Mouse (Mus musculus) stomach, embryonic 16.5 days (tissue): ENCODE data around the gene Hfe2. TPM values are rescaled to one million over a fixed set of nuclear protein-coding genes. Genes with fewer than 3 reads are reported as not detected.

Source experiments
- ATAC-seq: fragments of 200-750 bp; cut with Nextera tagmentation; 2 replicates; pipeline ENCODE4 v1.8.0; 2017; ENCODE audit warnings: moderate number of reproducible peaks, moderate TSS enrichment; ENCODE audit not compliant: insufficient read depth, low FRiP score
- H3K27ac ChIP-seq: fragments of 300-500 bp; sonication (generic); 2 replicates; pipeline ENCODE4 v1.5.1; 2014; ENCODE audit warnings: low read length
- H3K27me3 ChIP-seq: fragments of 300-500 bp; sonication (generic); 2 replicates; pipeline ENCODE4 v1.6.1; 2014; ENCODE audit warnings: low read length, control low read depth, mixed read lengths; ENCODE audit not compliant: control insufficient read depth, insufficient read depth
- H3K36me3 ChIP-seq: fragments of 300-500 bp; sonication (generic); 2 replicates; pipeline ENCODE4 v1.6.1; 2014; ENCODE audit warnings: low read length; ENCODE audit not compliant: control insufficient read depth, insufficient read depth
- H3K4me1 ChIP-seq: fragments of 300-500 bp; sonication (generic); 2 replicates; pipeline ENCODE4 v1.6.1; 2014; ENCODE audit warnings: low read length, control low read depth, mixed read lengths; ENCODE audit not compliant: control insufficient read depth, insufficient read depth
- H3K4me2 ChIP-seq: fragments of 300-500 bp; sonication (generic); 2 replicates; pipeline ENCODE4 v1.6.1; 2014; ENCODE audit warnings: low read depth, low read length, mixed read lengths
- H3K4me3 ChIP-seq: fragments of 300-500 bp; sonication (generic); replicated peaks from 2 replicates; pipeline ENCODE4 v1.5.1; 2014; ENCODE audit warnings: mild to moderate bottlenecking, low read length
- H3K9ac ChIP-seq: fragments of 300-500 bp; sonication (generic); 2 replicates; pipeline ENCODE4 v1.6.1; 2014; ENCODE audit warnings: low read length
- H3K9me3 ChIP-seq: fragments of 300-500 bp; sonication (generic); replicated peaks from 2 replicates; pipeline ENCODE4 v1.6.1; 2016; ENCODE audit warnings: low read length, control low read depth; ENCODE audit not compliant: control insufficient read depth
- WGBS: fragments of 180-500 bp; shearing (Covaris S2); extraction: QIAGEN DNeasy Blood & Tissue Kit; methylation state at CpG from one replicate; pipeline ENCODE4 v1.1.7; 2014; 5-methylcytosine and 5-hydroxymethylcytosine counted together
- polyA plus RNA-seq: library from polyadenylated mRNA; unstranded; fragments of >200 nt; fragmentation: Nextera tagmentation; extraction: Ambion mirVana; gene quantifications from 2 replicates; pipeline ENCODE4 v1.2.1, GENCODE M21; 2015

Gene Hfe2
- polyA plus RNA-seq, 1 experiment from 2014 or later: 3.8 TPM

DNA sequence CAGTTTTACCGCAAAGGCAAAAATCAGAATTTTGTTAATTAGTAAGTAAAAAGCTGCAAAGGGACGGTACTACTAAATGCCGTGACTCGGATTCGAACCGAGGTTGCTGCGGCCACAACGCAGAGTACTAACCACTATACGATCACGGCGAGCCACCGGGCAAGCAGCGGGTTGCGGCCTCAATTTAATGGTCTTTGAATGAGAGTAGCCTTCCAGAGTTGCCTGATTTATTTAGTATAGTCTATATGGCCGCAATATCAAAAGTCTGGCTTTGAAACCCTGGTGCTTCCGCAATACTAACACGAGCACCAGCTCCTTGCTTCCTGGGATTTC is 24.7 kb upstream of the Hfe2 start:
- ATAC-seq: peak; percentile 79
- no peaks in the 10 kb centered on the region for H3K36me3 ChIP-seq
- 0% methylated on average over 17 of the region's 17 CpGs for WGBS

DNA sequence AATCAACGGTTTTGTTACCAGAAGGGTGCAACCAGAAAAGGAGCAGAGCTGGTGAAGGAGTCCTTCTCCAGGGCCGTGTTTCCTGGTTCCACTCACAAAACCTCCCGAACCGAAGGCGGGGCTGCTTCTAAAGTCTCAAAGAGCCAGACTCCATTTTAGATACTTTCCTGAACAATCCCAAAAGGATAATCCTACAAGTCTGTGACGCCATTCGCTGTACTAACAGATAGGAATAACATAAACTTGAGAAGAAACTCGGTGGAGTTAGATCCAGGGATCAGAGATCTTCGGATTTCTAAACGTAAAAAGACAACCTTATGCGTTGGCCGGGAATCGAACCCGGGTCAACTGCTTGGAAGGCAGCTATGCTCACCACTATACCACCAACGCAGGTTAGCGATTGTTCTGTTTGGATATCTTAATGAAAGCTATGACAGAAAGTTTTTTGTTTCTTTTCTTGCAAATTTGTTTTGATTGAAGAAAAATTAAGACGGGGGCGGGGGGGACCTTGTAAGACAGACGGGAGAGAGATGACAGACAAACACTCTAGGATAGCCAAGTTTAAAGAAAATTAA is 24.2 kb upstream of the Hfe2 start:
- peak overlapping the region; percentile 72 for H3K4me3 ChIP-seq
- H3K9me3 ChIP-seq: no peaks in the 10 kb centered on the region
- 0% methylated on average over 19 of the region's 19 CpGs for WGBS
- ATAC-seq: peak; percentile 73
- no peaks in the 10 kb centered on the region for H3K27me3 ChIP-seq
- H3K4me2 ChIP-seq: peak overlapping the region; percentile 96
- peak overlapping the region; percentile 92 for H3K27ac ChIP-seq
- H3K9ac ChIP-seq: peak overlapping the region; percentile 74
- no peaks in the 10 kb centered on the region for H3K36me3 ChIP-seq
- H3K4me1 ChIP-seq: peaks cover 4% of the 10 kb centered on the region; the same call in 1 of the 2 replicates

More for the DNA sequence above, 24.7 kb upstream of the Hfe2 start:
- Histone ChIP-seq H3K9me3 (no peaks in the 10 kb centered on the region), H3K27ac (peak overlapping the region; percentile 96), H3K4me2 (peak overlapping the region; percentile 96), H3K4me3 (peak overlapping the region; percentile 72), H3K27me3 (no peaks in the 10 kb centered on the region), H3K9ac (peak overlapping the region; percentile 75), H3K4me1 (peaks cover 4% of the 10 kb centered on the region; the same call in 1 of the 2 replicates)

GRCm38 (mm10) chr3:96501391-96502115 is 23.4 kb upstream of the Hfe2 start:
- Histone ChIP-seq H3K9ac (peak overlapping the region; percentile 76), H3K4me3 (peak overlapping the region; percentile 72), H3K4me1 (peaks cover 4% of the 10 kb centered on the region; the same call in 1 of the 2 replicates), H3K36me3 (no peaks in the 10 kb centered on the region), H3K27ac (peak overlapping the region; percentile 92), H3K4me2 (peak overlapping the region; percentile 96), H3K27me3 (no peaks in the 10 kb centered on the region), H3K9me3 (no peaks in the 10 kb centered on the region)
- peak; percentile 77 for ATAC-seq
- under 1% methylated on average over 32 of the region's 32 CpGs for WGBS

- no peaks in the 10 kb centered on the region for H3K9me3 ChIP-seq
- H3K4me3 ChIP-seq: peak overlapping the region; percentile 72
- H3K9ac ChIP-seq: peak overlapping the region; percentile 76
- H3K27me3 ChIP-seq: no peaks in the 10 kb centered on the region
- WGBS: under 1% methylated on average over 19 of the region's 19 CpGs
- H3K4me2 ChIP-seq: peak overlapping the region; percentile 96
- no peak for ATAC-seq
- no peaks in the 10 kb centered on the region for H3K36me3 ChIP-seq
- H3K27ac ChIP-seq: peak overlapping the region; percentile 92
- peaks cover 4% of the 10 kb centered on the region; the same call in 1 of the 2 replicates for H3K4me1 ChIP-seq
These were observed 22.5 kb upstream of the Hfe2 start for GRCm38 (mm10) chr3:96502181-96503082.

- ATAC-seq: no peak
- H3K9me3 ChIP-seq: no peaks in the 10 kb centered on the region
- under 1% methylated on average over 7 of the region's 7 CpGs for WGBS
- H3K27ac ChIP-seq: no peak overlapping the region
- H3K36me3 ChIP-seq: no peaks in the 10 kb centered on the region
- H3K4me2 ChIP-seq: peak overlapping the region; percentile 96
- peaks cover 4% of the 10 kb centered on the region; the same call in 1 of the 2 replicates for H3K4me1 ChIP-seq
- H3K4me3 ChIP-seq: peak overlapping the region; percentile 72
- peak overlapping the region; percentile 76 for H3K9ac ChIP-seq
- no peaks in the 10 kb centered on the region for H3K27me3 ChIP-seq
These were observed 21.9 kb upstream of the Hfe2 start for GRCm38 (mm10) chr3:96503083-96503450.

GRCm38 (mm10) chr3:96503946-96504345 is 21.0 kb upstream of the Hfe2 start:
- H3K27ac ChIP-seq: no peak overlapping the region
- H3K4me2 ChIP-seq: no peak overlapping the region
- no peaks in the 10 kb centered on the region for H3K27me3 ChIP-seq
- 56% methylated on average over 4 of the region's 4 CpGs for WGBS
- no peak for ATAC-seq
- H3K4me3 ChIP-seq: no peak overlapping the region
- no peak overlapping the region for H3K9ac ChIP-seq
- no peaks in the 10 kb centered on the region for H3K9me3 ChIP-seq
- peaks cover 4% of the 10 kb centered on the region; the same call in 1 of the 2 replicates for H3K4me1 ChIP-seq
- H3K36me3 ChIP-seq: no peaks in the 10 kb centered on the region

DNA sequence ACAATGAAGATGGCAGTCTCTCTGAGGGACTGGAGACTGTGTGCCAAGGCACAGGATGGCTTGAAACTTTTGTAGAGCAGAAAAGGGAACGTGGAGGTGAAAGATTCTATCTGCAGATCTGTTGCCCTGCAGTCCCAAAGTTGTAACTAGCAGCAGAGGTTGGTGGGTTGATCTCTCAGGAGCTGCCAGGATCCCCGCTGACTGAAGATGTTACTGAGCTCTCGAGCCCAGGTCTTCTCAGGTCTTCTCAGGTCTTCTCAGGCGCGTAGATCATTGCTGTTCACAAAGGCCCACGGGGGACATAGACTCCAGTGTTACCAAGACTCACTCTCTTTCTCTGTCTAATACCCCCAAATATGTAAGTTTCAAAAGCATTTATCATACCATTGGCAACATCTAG is 20.0 kb upstream of the Hfe2 start:
- Histone ChIP-seq H3K36me3 (no peaks in the 10 kb centered on the region), H3K9ac (no peak overlapping the region), H3K27me3 (no peaks in the 10 kb centered on the region), H3K4me3 (no peak overlapping the region), H3K4me1 (peaks cover 4% of the 10 kb centered on the region; the same call in 1 of the 2 replicates), H3K4me2 (no peak overlapping the region), H3K9me3 (no peaks in the 10 kb centered on the region), H3K27ac (no peak overlapping the region)
- 87% methylated on average over 6 of the region's 6 CpGs for WGBS
- ATAC-seq: no peak

DNA sequence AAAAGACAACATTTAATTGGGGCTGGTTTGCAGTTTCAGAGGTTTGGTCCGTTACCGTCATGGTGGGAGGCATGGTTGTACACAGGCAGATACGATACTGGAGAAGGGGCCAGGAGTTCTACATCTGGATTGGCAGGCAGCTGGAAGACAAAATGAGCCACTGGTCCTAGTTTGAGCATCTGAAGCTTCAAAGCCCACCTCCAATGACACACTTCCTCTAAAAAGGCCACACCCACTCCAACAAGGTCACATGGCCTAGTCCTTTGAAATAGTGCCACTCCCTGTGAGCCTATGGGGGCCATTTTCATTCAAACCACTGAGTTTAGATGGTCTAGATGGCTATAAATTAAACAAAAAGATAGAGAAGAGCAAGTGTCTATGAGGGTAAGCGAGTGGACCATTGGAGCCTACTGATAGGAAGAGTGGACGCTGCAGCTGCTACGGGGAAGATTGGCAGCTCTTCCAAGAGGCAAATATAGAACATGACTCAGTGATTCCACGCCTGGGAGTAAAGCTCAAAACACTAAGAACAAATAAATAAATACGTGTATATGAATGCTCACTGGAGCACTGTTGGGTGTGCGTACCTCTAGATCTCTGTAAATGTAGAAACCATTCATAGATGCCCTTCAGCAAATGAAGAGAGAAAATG is 18.4 kb upstream of the Hfe2 start:
- 94% methylated on average over 9 of the region's 9 CpGs for WGBS
- ATAC-seq: no peak

More for the DNA sequence above, 18.4 kb upstream of the Hfe2 start:
- H3K36me3 ChIP-seq: no peaks in the 10 kb centered on the region
- no peak overlapping the region for H3K27ac ChIP-seq
- H3K4me3 ChIP-seq: no peak overlapping the region
- no peaks in the 10 kb centered on the region for H3K9me3 ChIP-seq
- H3K4me1 ChIP-seq: peaks cover 4% of the 10 kb centered on the region; the same call in 1 of the 2 replicates
- H3K9ac ChIP-seq: no peak overlapping the region
- H3K4me2 ChIP-seq: no peak overlapping the region
- no peaks in the 10 kb centered on the region for H3K27me3 ChIP-seq
